Mouse (Mus musculus) neural tube, embryonic 14.5 days (tissue): Measurements from ENCODE around the gene Camk1d. TPM values are rescaled to one million over a fixed set of nuclear protein-coding genes. Genes with fewer than 3 reads are reported as not detected.

Source experiments
- ATAC-seq: fragments of 200-750 bp; cut with Nextera tagmentation; 2 replicates; pipeline ENCODE4 v1.8.0; 2017; ENCODE audit warnings: low read depth, mild to moderate bottlenecking, moderate TSS enrichment, moderate library complexity
- H3K27ac ChIP-seq: fragments of 300-500 bp; sonication (generic); 2 replicates; pipeline ENCODE4 v1.5.1; 2014; ENCODE audit warnings: low read depth, mild to moderate bottlenecking, control low read depth, low read length, moderate library complexity, mixed read lengths
- H3K27me3 ChIP-seq: fragments of 300-500 bp; sonication (generic); 2 replicates; pipeline ENCODE4 v1.6.1; 2014; ENCODE audit warnings: low read length; ENCODE audit not compliant: control insufficient read depth, insufficient read depth
- H3K36me3 ChIP-seq: fragments of 300-500 bp; sonication (generic); 2 replicates; pipeline ENCODE4 v1.6.1; 2014; ENCODE audit warnings: low read length, mixed read lengths; ENCODE audit not compliant: control insufficient read depth, insufficient read depth
- H3K4me1 ChIP-seq: fragments of 300-500 bp; sonication (generic); 2 replicates; pipeline ENCODE4 v1.6.1; 2014; ENCODE audit warnings: low read length; ENCODE audit not compliant: control insufficient read depth, insufficient read depth
- H3K4me2 ChIP-seq: fragments of 300-500 bp; sonication (generic); 2 replicates; pipeline ENCODE4 v1.6.1; 2014; ENCODE audit warnings: mild to moderate bottlenecking, low read depth, low read length, control low read depth
- H3K4me3 ChIP-seq: fragments of 300-500 bp; sonication (generic); 2 replicates; pipeline ENCODE4 v1.5.1; 2014; ENCODE audit warnings: low read depth, low read length, control low read depth, mixed read lengths
- H3K9ac ChIP-seq: fragments of 300-500 bp; sonication (generic); replicated peaks from 2 replicates; pipeline ENCODE4 v1.6.1; 2014; ENCODE audit warnings: low read depth, mild to moderate bottlenecking, control low read depth, low read length, mixed read lengths
- H3K9me3 ChIP-seq: fragments of 300-500 bp; sonication (generic); 2 replicates; pipeline ENCODE4 v1.6.1; 2016; ENCODE audit warnings: low read length; ENCODE audit not compliant: control insufficient read depth
- WGBS: fragments of 180-500 bp; shearing (Covaris S2); extraction: QIAGEN DNeasy Blood & Tissue Kit; methylation state at CpG from one replicate; pipeline ENCODE4 v1.1.7; 2014; 5-methylcytosine and 5-hydroxymethylcytosine counted together
- polyA plus RNA-seq: library from polyadenylated mRNA; unstranded; fragments of >200 nt; fragmentation: Nextera tagmentation; extraction: Ambion mirVana; gene quantifications from 2 replicates; pipeline ENCODE4 v1.2.1, GENCODE M21; 2014

Camk1d gene
- polyA plus RNA-seq, 1 experiment from 2014 or later: 9.9 TPM

GRCm38 (mm10) chr2:5592461-5593136, 121.7 kb downstream of the Camk1d start:
- Histone ChIP-seq H3K9ac (no peak overlapping the region), H3K4me2 (no peak overlapping the region), H3K4me3 (no peak overlapping the region), H3K27ac (no peak overlapping the region), H3K4me1 (no peaks in the 10 kb centered on the region), H3K36me3 (no peaks in the 10 kb centered on the region), H3K9me3 (no peaks in the 10 kb centered on the region), H3K27me3 (no peaks in the 10 kb centered on the region)
- WGBS: 84% methylated on average over 6 of the region's 6 CpGs
- no peak for ATAC-seq

- no peaks in the 10 kb centered on the region for H3K9me3 ChIP-seq
- H3K4me1 ChIP-seq: no peaks in the 10 kb centered on the region
- ATAC-seq: no peak
- no peaks in the 10 kb centered on the region for H3K36me3 ChIP-seq
- no peak overlapping the region for H3K27ac ChIP-seq
- H3K4me3 ChIP-seq: no peak overlapping the region
- H3K9ac ChIP-seq: no peak overlapping the region
- H3K4me2 ChIP-seq: no peak overlapping the region
- 66% methylated on average over 5 of the region's 5 CpGs for WGBS
- no peaks in the 10 kb centered on the region for H3K27me3 ChIP-seq
Observed at GRCm38 (mm10) chr2:5590074-5590473, 124.2 kb downstream of the Camk1d start.

GRCm38 (mm10) chr2:5589163-5589562, 125.2 kb downstream of the Camk1d start:
- H3K27me3 ChIP-seq: no peaks in the 10 kb centered on the region
- H3K9ac ChIP-seq: no peak overlapping the region
- H3K4me3 ChIP-seq: no peak overlapping the region
- ATAC-seq: no peak
- H3K36me3 ChIP-seq: no peaks in the 10 kb centered on the region
- no peaks in the 10 kb centered on the region for H3K4me1 ChIP-seq
- H3K4me2 ChIP-seq: no peak overlapping the region
- H3K9me3 ChIP-seq: no peaks in the 10 kb centered on the region
- H3K27ac ChIP-seq: no peak overlapping the region
- WGBS: 91% methylated on average over 5 of the region's 5 CpGs

GRCm38 (mm10) chr2:5588329-5588982, 125.9 kb downstream of the Camk1d start:
- no peak overlapping the region for H3K4me2 ChIP-seq
- ATAC-seq: no peak
- no peak overlapping the region for H3K4me3 ChIP-seq
- H3K4me1 ChIP-seq: no peaks in the 10 kb centered on the region
- 85% methylated on average over 8 of the region's 8 CpGs for WGBS
- no peaks in the 10 kb centered on the region for H3K27me3 ChIP-seq
- H3K36me3 ChIP-seq: no peaks in the 10 kb centered on the region
- H3K9me3 ChIP-seq: no peaks in the 10 kb centered on the region
- H3K9ac ChIP-seq: no peak overlapping the region
- H3K27ac ChIP-seq: no peak overlapping the region

- Histone ChIP-seq H3K36me3 (no peaks in the 10 kb centered on the region), H3K9ac (no peak overlapping the region), H3K9me3 (no peaks in the 10 kb centered on the region), H3K27ac (no peak overlapping the region), H3K4me2 (no peak overlapping the region), H3K4me1 (no peaks in the 10 kb centered on the region), H3K4me3 (no peak overlapping the region), H3K27me3 (no peaks in the 10 kb centered on the region)
- WGBS: 65% methylated on average over 6 of the region's 6 CpGs
- peak; percentile 54; the same call in 1 of the 2 replicates for ATAC-seq
Observed at GRCm38 (mm10) chr2:5584318-5585027, 129.8 kb downstream of the Camk1d start.

- Histone ChIP-seq H3K4me3 (no peak overlapping the region), H3K36me3 (no peaks in the 10 kb centered on the region), H3K4me2 (no peak overlapping the region), H3K27me3 (no peaks in the 10 kb centered on the region), H3K9ac (no peak overlapping the region), H3K4me1 (peaks cover 10% of the 10 kb centered on the region; the same call in 1 of the 2 replicates), H3K27ac (no peak overlapping the region), H3K9me3 (no peaks in the 10 kb centered on the region)
- WGBS: 78% methylated on average over 4 of the region's 4 CpGs
- no peak for ATAC-seq
Observed at GRCm38 (mm10) chr2:5579391-5579790, 134.9 kb downstream of the Camk1d start.

- no peaks in the 10 kb centered on the region for H3K36me3 ChIP-seq
- no peaks in the 10 kb centered on the region for H3K27me3 ChIP-seq
- peak; percentile 44; the same call in 1 of the 2 replicates for ATAC-seq
- no peak overlapping the region for H3K4me2 ChIP-seq
- no peaks in the 10 kb centered on the region for H3K9me3 ChIP-seq
- H3K4me1 ChIP-seq: peaks cover 10% of the 10 kb centered on the region; the same call in 1 of the 2 replicates
- no peak overlapping the region for H3K4me3 ChIP-seq
- WGBS: 55% methylated on average over 9 of the region's 9 CpGs
- no peak overlapping the region for H3K9ac ChIP-seq
- peak overlapping the region; percentile 39; the same call in 1 of the 2 replicates for H3K27ac ChIP-seq
Observed at GRCm38 (mm10) chr2:5577399-5578129, 136.8 kb downstream of the Camk1d start.

GRCm38 (mm10) chr2:5572314-5573006, 141.9 kb downstream of the Camk1d start:
- Histone ChIP-seq H3K4me2 (no peak overlapping the region), H3K27ac (no peak overlapping the region), H3K4me1 (peaks cover 8% of the 10 kb centered on the region; the same call in 1 of the 2 replicates), H3K9ac (no peak overlapping the region), H3K9me3 (no peaks in the 10 kb centered on the region), H3K27me3 (no peaks in the 10 kb centered on the region), H3K36me3 (no peaks in the 10 kb centered on the region), H3K4me3 (no peak overlapping the region)
- 36% methylated on average over 10 of the region's 10 CpGs for WGBS
- peak; percentile 63 for ATAC-seq
